Mouse (Mus musculus): Measurements from ENCODE around the gene Cxadr. TPM values are rescaled to one million over a fixed set of nuclear protein-coding genes. Genes with fewer than 3 reads are reported as not detected.
A peak's percentile ranks its signal among the peaks of the same experiment; 100 is the strongest.

The Cxadr gene
- polyA plus RNA-seq, 1 experiment from 2014 or later: 14.4 TPM

DNA sequence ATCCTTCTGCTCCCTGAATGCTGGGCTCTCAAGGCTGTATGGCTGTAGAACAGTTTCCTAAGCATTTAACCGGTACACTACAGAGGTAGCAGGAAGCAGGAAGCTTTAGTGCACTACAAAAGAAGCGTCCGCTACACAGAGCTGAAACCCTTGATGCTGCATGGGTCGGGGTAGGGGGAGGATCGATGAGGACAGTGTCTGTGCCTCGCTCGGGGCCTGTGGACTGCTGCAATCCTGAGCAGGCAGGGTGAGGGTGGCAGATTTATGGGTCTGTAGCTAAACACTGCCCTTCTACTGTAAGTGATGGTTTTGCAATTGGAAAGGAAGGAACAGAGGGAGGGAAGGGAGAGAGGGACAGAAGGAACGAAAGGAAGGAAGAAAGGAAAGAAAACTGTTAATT is 35.9 kb downstream of the Cxadr start:
- ATAC-seq (ENCODE audit: low read depth): no peak
- no peak for DNase-seq (ENCODE audit: low spot score)
- H3K9ac ChIP-seq (ENCODE audit: low read depth, low read length): no peak overlapping the region
- H3K4me2 ChIP-seq (ENCODE audit: low read depth, low read length): no peak overlapping the region
- WGBS: 77% methylated on average over 8 of the region's 8 CpGs
- H3K27me3 ChIP-seq (replicated peaks; ENCODE audit: control insufficient read depth, insufficient read depth, low read length): no peaks in the 10 kb centered on the region
- no peak overlapping the region for H3K27ac ChIP-seq (replicated peaks; ENCODE audit: low read depth, low read length)
- no peak overlapping the region for H3K4me3 ChIP-seq (ENCODE audit: low read depth, low read length)
- H3K36me3 ChIP-seq (ENCODE audit: control insufficient read depth, insufficient read depth, low read length): peaks cover 28% of the 10 kb centered on the region
- no peaks in the 10 kb centered on the region for H3K9me3 ChIP-seq (ENCODE audit: control insufficient read depth, low read length)
- no peaks in the 10 kb centered on the region for H3K4me1 ChIP-seq (ENCODE audit: control insufficient read depth, insufficient read depth, low read length)

DNA sequence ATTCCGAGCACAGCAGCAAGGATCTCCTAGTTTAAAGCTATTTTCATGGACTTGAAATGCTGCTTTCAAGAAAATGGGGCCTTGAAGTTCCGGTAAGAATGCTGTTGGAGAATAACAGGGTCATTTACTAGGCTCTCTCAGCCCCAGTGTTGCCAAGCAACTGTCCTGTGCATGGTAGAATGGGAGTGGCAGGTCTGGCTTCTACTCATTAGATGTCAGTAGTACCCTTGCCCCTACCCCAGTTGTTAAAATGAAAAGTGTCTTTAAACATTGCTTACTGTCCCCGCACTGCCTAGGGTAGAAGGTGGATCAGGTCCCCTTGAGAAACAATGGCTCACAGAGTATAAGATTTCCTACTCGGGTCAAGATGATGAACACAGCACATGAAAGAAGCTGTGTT is 40.1 kb downstream of the Cxadr start:
- ATAC-seq (ENCODE audit: low read depth) (peak; percentile 12; the same call in 1 of the 2 replicates), DNase-seq (ENCODE audit: low spot score) (no peak)
- Histone ChIP-seq H3K9me3 (ENCODE audit: control insufficient read depth, low read length) (no peaks in the 10 kb centered on the region), H3K27me3 (replicated peaks; ENCODE audit: control insufficient read depth, insufficient read depth, low read length) (no peaks in the 10 kb centered on the region), H3K27ac (replicated peaks; ENCODE audit: low read depth, low read length) (no peak overlapping the region), H3K36me3 (ENCODE audit: control insufficient read depth, insufficient read depth, low read length) (peaks cover under 1% of the 10 kb centered on the region; the same call in 1 of the 2 replicates), H3K4me1 (ENCODE audit: control insufficient read depth, insufficient read depth, low read length) (peaks cover 12% of the 10 kb centered on the region; the same call in 1 of the 2 replicates), H3K9ac (ENCODE audit: low read depth, low read length) (no peak overlapping the region), H3K4me2 (ENCODE audit: low read depth, low read length) (no peak overlapping the region), H3K4me3 (ENCODE audit: low read depth, low read length) (no peak overlapping the region)
- 81% methylated on average over 4 of the region's 4 CpGs for WGBS

GRCm38 (mm10) chr16:78342767-78343166 is 41.5 kb downstream of the Cxadr start:
- no peak overlapping the region for H3K4me3 ChIP-seq (ENCODE audit: low read depth, low read length)
- H3K4me1 ChIP-seq (ENCODE audit: control insufficient read depth, insufficient read depth, low read length): peaks cover 12% of the 10 kb centered on the region; the same call in 1 of the 2 replicates
- ATAC-seq (ENCODE audit: low read depth): no peak
- no peak for DNase-seq (ENCODE audit: low spot score)
- no peaks in the 10 kb centered on the region; the same call in 1 of the 2 replicates for H3K36me3 ChIP-seq (ENCODE audit: control insufficient read depth, insufficient read depth, low read length)
- H3K27ac ChIP-seq (replicated peaks; ENCODE audit: low read depth, low read length): no peak overlapping the region
- H3K9ac ChIP-seq (ENCODE audit: low read depth, low read length): no peak overlapping the region
- no peaks in the 10 kb centered on the region for H3K27me3 ChIP-seq (replicated peaks; ENCODE audit: control insufficient read depth, insufficient read depth, low read length)
- WGBS: 88% methylated on average over 5 of the region's 5 CpGs
- H3K9me3 ChIP-seq (ENCODE audit: control insufficient read depth, low read length): no peaks in the 10 kb centered on the region
- no peak overlapping the region for H3K4me2 ChIP-seq (ENCODE audit: low read depth, low read length)

DNA sequence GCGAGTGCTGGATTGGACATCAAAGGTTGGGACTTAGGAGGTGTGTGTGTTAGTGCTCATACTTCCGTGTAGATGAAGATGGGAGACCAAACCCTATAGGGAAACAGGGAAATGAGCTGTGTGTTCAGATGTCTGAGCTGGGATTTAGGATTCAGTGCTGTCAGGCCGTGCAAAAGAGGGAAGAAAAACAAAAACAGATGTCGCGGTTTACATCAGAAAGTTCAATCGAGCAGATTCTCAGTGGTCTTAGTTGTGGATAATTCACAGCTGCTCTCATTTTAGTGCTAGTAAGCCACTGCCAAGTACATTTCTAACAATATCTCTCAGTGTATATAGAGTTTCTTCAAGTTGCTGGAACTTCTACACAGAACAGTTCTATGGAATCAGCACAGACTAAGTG is 42.5 kb downstream of the Cxadr start:
- Histone ChIP-seq H3K4me3 (ENCODE audit: low read depth, low read length) (no peak overlapping the region), H3K27ac (replicated peaks; ENCODE audit: low read depth, low read length) (peak overlapping the region; percentile 72), H3K9me3 (ENCODE audit: control insufficient read depth, low read length) (no peaks in the 10 kb centered on the region), H3K4me2 (ENCODE audit: low read depth, low read length) (peak overlapping the region; percentile 33), H3K9ac (ENCODE audit: low read depth, low read length) (no peak overlapping the region), H3K36me3 (ENCODE audit: control insufficient read depth, insufficient read depth, low read length) (peaks cover 3% of the 10 kb centered on the region; the same call in 1 of the 2 replicates), H3K27me3 (replicated peaks; ENCODE audit: control insufficient read depth, insufficient read depth, low read length) (no peaks in the 10 kb centered on the region), H3K4me1 (ENCODE audit: control insufficient read depth, insufficient read depth, low read length) (peaks cover 12% of the 10 kb centered on the region; the same call in 1 of the 2 replicates)
- 20% methylated on average over 6 of the region's 6 CpGs for WGBS
- ATAC-seq (ENCODE audit: low read depth): peak; percentile 79
- peak; percentile 94 for DNase-seq (ENCODE audit: low spot score)

DNA sequence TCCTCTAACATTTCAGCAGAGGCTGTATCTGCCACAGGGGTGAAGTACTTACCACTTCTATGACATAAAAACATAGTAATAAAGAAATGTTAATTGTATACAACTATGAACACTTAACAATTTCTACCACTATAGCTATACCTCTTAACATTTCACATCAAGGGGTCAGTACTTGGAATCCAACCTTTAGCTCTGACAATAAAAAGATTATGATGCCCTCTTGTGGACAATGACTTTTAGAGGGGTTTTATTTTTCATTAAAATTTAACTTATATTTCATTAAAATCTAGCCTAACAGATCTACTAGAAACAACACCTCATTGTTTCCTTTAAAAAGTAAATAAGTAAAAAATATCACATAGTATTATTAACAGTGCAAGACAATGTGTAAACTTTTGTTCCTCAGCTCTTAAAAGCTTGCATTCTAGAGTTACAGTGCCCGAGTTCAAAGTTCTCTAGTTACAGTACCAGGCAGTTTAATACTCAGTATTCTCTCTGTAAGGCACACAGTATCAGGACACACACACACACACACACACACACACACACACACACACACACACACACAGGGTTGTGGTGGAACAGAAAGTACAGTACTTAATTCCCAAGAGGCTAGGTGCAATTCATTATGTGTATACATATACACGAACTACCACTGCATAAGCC is 45.5 kb downstream of the Cxadr start:
- DNase-seq (ENCODE audit: low spot score) (peak; percentile 6), ATAC-seq (ENCODE audit: low read depth) (peak; percentile 12; the same call in 1 of the 2 replicates)
- H3K27me3 ChIP-seq (replicated peaks; ENCODE audit: control insufficient read depth, insufficient read depth, low read length): no peaks in the 10 kb centered on the region
- H3K4me1 ChIP-seq (ENCODE audit: control insufficient read depth, insufficient read depth, low read length): peaks cover 12% of the 10 kb centered on the region; the same call in 1 of the 2 replicates
- H3K36me3 ChIP-seq (ENCODE audit: control insufficient read depth, insufficient read depth, low read length): peaks cover 13% of the 10 kb centered on the region; the same call in 1 of the 2 replicates
- H3K27ac ChIP-seq (replicated peaks; ENCODE audit: low read depth, low read length): no peak overlapping the region
- H3K4me3 ChIP-seq (ENCODE audit: low read depth, low read length): no peak overlapping the region
- no peak overlapping the region for H3K9ac ChIP-seq (ENCODE audit: low read depth, low read length)
- H3K9me3 ChIP-seq (ENCODE audit: control insufficient read depth, low read length): no peaks in the 10 kb centered on the region
- WGBS: 58% methylated on average over 2 of the region's 2 CpGs
- H3K4me2 ChIP-seq (ENCODE audit: low read depth, low read length): no peak overlapping the region

DNA sequence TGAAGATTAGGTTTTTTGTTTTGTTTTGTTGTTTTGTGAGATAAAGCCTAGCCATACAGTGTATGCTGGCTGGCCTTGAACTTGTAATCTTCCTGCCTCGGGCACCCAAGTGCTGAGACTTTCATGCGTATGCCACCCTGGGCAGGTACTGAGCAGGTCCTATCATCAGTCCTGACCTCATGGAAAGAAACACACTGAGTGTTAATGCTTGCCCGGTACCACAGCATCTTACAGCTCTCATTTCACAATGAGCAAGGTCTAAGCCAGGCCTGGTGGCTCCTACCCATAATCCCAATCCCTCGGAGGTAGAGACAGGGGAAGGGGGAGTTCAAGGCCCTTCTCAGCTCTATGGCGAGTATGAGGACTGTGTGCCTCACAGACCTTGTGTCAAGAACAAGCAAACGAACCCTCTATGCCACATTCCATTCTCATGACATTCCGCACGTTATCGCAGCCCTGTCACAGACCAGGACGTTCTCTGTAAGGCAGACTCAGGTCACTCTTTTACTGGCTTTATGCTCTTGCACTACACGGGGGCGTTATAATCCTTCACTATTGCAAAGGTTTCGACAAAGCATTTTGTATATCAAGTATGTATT is 46.1 kb downstream of the Cxadr start:
- peaks cover 12% of the 10 kb centered on the region; the same call in 1 of the 2 replicates for H3K4me1 ChIP-seq (ENCODE audit: control insufficient read depth, insufficient read depth, low read length)
- H3K27ac ChIP-seq (replicated peaks; ENCODE audit: low read depth, low read length): no peak overlapping the region
- ATAC-seq (ENCODE audit: low read depth) (no peak), DNase-seq (ENCODE audit: low spot score) (no peak)
- no peak overlapping the region for H3K4me2 ChIP-seq (ENCODE audit: low read depth, low read length)
- WGBS: 77% methylated on average over 13 of the region's 13 CpGs
- H3K4me3 ChIP-seq (ENCODE audit: low read depth, low read length): no peak overlapping the region
- no peaks in the 10 kb centered on the region for H3K27me3 ChIP-seq (replicated peaks; ENCODE audit: control insufficient read depth, insufficient read depth, low read length)
- H3K9ac ChIP-seq (ENCODE audit: low read depth, low read length): no peak overlapping the region
- peaks cover 13% of the 10 kb centered on the region; the same call in 1 of the 2 replicates for H3K36me3 ChIP-seq (ENCODE audit: control insufficient read depth, insufficient read depth, low read length)
- H3K9me3 ChIP-seq (ENCODE audit: control insufficient read depth, low read length): no peaks in the 10 kb centered on the region

DNA sequence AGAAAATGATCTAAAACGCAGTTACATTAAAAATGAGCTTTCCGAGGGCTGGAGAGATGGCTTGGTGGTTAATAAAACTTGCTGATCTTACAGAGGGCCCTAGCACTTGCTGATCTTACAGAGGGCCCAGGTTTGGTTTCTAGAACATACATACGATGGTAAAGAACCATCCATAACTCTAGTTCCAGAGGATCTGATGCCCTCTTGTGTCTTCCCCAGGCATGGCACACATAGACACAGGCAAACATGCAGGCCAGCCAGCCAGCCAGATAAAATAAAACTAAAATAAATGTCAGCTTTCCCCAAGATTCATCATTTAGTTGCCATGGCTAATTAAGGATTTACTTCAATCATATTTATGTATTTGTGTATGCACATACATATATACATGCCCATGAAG is 56.5 kb downstream of the Cxadr start:
- DNase-seq (ENCODE audit: low spot score) (no peak), ATAC-seq (ENCODE audit: low read depth) (no peak)
- no peak overlapping the region for H3K9ac ChIP-seq (ENCODE audit: low read depth, low read length)
- no peak overlapping the region for H3K4me2 ChIP-seq (ENCODE audit: low read depth, low read length)
- H3K27me3 ChIP-seq (replicated peaks; ENCODE audit: control insufficient read depth, insufficient read depth, low read length): no peaks in the 10 kb centered on the region
- 94% methylated on average over 3 of the region's 3 CpGs for WGBS
- no peaks in the 10 kb centered on the region for H3K9me3 ChIP-seq (ENCODE audit: control insufficient read depth, low read length)
- H3K4me3 ChIP-seq (ENCODE audit: low read depth, low read length): no peak overlapping the region
- H3K36me3 ChIP-seq (ENCODE audit: control insufficient read depth, insufficient read depth, low read length): peaks cover 36% of the 10 kb centered on the region
- no peaks in the 10 kb centered on the region for H3K4me1 ChIP-seq (ENCODE audit: control insufficient read depth, insufficient read depth, low read length)
- H3K27ac ChIP-seq (replicated peaks; ENCODE audit: low read depth, low read length): no peak overlapping the region

- H3K27ac ChIP-seq (replicated peaks; ENCODE audit: low read depth, low read length): no peak overlapping the region
- H3K4me2 ChIP-seq (ENCODE audit: low read depth, low read length): no peak overlapping the region
- WGBS: 90% methylated on average over 4 of the region's 4 CpGs
- DNase-seq (ENCODE audit: low spot score): no peak
- H3K4me1 ChIP-seq (ENCODE audit: control insufficient read depth, insufficient read depth, low read length): no peaks in the 10 kb centered on the region
- H3K36me3 ChIP-seq (ENCODE audit: control insufficient read depth, insufficient read depth, low read length): peaks cover 65% of the 10 kb centered on the region
- no peaks in the 10 kb centered on the region for H3K9me3 ChIP-seq (ENCODE audit: control insufficient read depth, low read length)
- no peak overlapping the region for H3K9ac ChIP-seq (ENCODE audit: low read depth, low read length)
- no peaks in the 10 kb centered on the region for H3K27me3 ChIP-seq (replicated peaks; ENCODE audit: control insufficient read depth, insufficient read depth, low read length)
- no peak overlapping the region for H3K4me3 ChIP-seq (ENCODE audit: low read depth, low read length)
- ATAC-seq (ENCODE audit: low read depth): no peak
These were observed 60.2 kb downstream of the Cxadr start for GRCm38 (mm10) chr16:78361466-78361865.

Data from embryonic facial prominence, embryonic 14.5 days (tissue).